Mouse (Mus musculus) CH12.LX (cell line): ENCODE measurements around the gene Dennd2a. TPM values are rescaled to one million over a fixed set of nuclear protein-coding genes. Genes with fewer than 3 reads are reported as not detected.

Experiments used
- DNase-seq: peaks from one replicate; pipeline ENCODE4 v3.0.0-alpha.2; 2013; ENCODE audit errors: extremely low read depth
- H3K27ac ChIP-seq: 2 replicates; pipeline ENCODE4 v1.5.1; 2012; ENCODE audit warnings: low read depth, mild to moderate bottlenecking, control low read depth, moderate library complexity; ENCODE audit not compliant: insufficient read depth
- H3K27me3 ChIP-seq: replicated peaks from 2 replicates; pipeline ENCODE3; 2012; ENCODE audit warnings: inconsistent platforms
- H3K36me3 ChIP-seq, 2 experiments: replicated peaks in 1 of 2; 2 replicates each; pipeline versions ENCODE3 to v1.6.1; 2012; ENCODE audit warnings: inconsistent platforms in 1 of 2, low read length in 1 of 2, mild to moderate bottlenecking in 1 of 2, mixed read lengths in 1 of 2, moderate library complexity in 1 of 2; ENCODE audit not compliant: control insufficient read depth in 1 of 2, insufficient read depth in 1 of 2
- H3K4me1 ChIP-seq, 2 experiments: 2 replicates each; pipeline ENCODE4 v1.6.1; 2012; ENCODE audit warnings: inconsistent platforms in 1 of 2, moderate library complexity in 1 of 2; ENCODE audit not compliant: insufficient read depth in 2 of 2, control insufficient read depth in 1 of 2
- H3K4me2 ChIP-seq: 2 replicates; pipeline ENCODE4 v1.6.1; 2012; ENCODE audit warnings: low read depth, mild to moderate bottlenecking, control low read depth; ENCODE audit not compliant: poor library complexity, insufficient read depth, severe bottlenecking
- H3K4me3 ChIP-seq, 3 experiments: fragments of 150-350 bp in 1 of 3; sonication (generic) in 1 of 3; replicated peaks in 1 of 3; 2 replicates each; pipeline versions ENCODE3 to v1.5.1; 2011 to 2012; ENCODE audit warnings: low read depth in 2 of 3, low read length in 2 of 3, mild to moderate bottlenecking in 2 of 3, moderate library complexity in 2 of 3, control low read depth in 1 of 3, improper control_type of control experiment in 1 of 3, inconsistent platforms in 1 of 3, mixed read lengths in 1 of 3; ENCODE audit not compliant: poor library complexity in 1 of 3
- H3K79me2 ChIP-seq: replicated peaks from 2 replicates; pipeline ENCODE4 v1.6.1; 2012; ENCODE audit warnings: mild to moderate bottlenecking, moderate library complexity; ENCODE audit not compliant: control insufficient read depth, poor library complexity, insufficient read depth, severe bottlenecking; ENCODE audit errors: extremely low read depth
- H3K9ac ChIP-seq: 2 replicates; pipeline ENCODE4 v1.6.1; 2012; ENCODE audit warnings: low read depth, mild to moderate bottlenecking, control low read depth, moderate library complexity; ENCODE audit not compliant: insufficient read depth
- H3K9me3 ChIP-seq: replicated peaks from 2 replicates; pipeline ENCODE3; 2012; ENCODE audit warnings: low read length, inconsistent platforms, mixed read lengths
- BHLHE40 ChIP-seq: IDR thresholded peaks from 2 replicates; pipeline ENCODE4 v1.6.1; 2011; ENCODE audit warnings: mild to moderate bottlenecking, low read depth, low read length, improper control_type of control experiment
- CHD2 ChIP-seq: IDR thresholded peaks from 2 replicates; pipeline ENCODE4 v1.6.1; 2011; ENCODE audit warnings: low read length, improper control_type of control experiment
- CTCF ChIP-seq, 2 experiments: IDR thresholded peaks in 1 of 2; conservative IDR thresholded peaks in 1 of 2; 2 replicates each; pipeline ENCODE4 v1.5.1; 2011 to 2012; ENCODE audit warnings: low read depth in 2 of 2, low read length in 2 of 2, improper control_type of control experiment in 1 of 2, inconsistent platforms in 1 of 2, mild to moderate bottlenecking in 1 of 2, moderate library complexity in 1 of 2
- E2F4 ChIP-seq: IDR thresholded peaks from 2 replicates; pipeline ENCODE4 v1.6.1; 2011; ENCODE audit warnings: low read depth, low read length, improper control_type of control experiment; ENCODE audit not compliant: insufficient replicate concordance
- ELF1 ChIP-seq: IDR thresholded peaks from 2 replicates; pipeline ENCODE4 v1.6.1; 2014; ENCODE audit warnings: low read depth, mild to moderate bottlenecking, inconsistent platforms, low read length, improper control_type of control experiment
- EP300 ChIP-seq: IDR thresholded peaks from 2 replicates; pipeline ENCODE4 v1.6.1; 2011; ENCODE audit warnings: low read length, improper control_type of control experiment
- HCFC1 ChIP-seq: IDR thresholded peaks from 2 replicates; pipeline ENCODE4 v1.6.1; 2012; ENCODE audit warnings: low read depth, mild to moderate bottlenecking, inconsistent platforms, low read length, improper control_type of control experiment
- IRF4 ChIP-seq: IDR thresholded peaks from 2 replicates; pipeline ENCODE4 v1.6.1; 2014; ENCODE audit warnings: low read depth, mild to moderate bottlenecking, inconsistent platforms, low read length, improper control_type of control experiment
- JUN ChIP-seq: IDR thresholded peaks from 2 replicates; pipeline ENCODE4 v1.6.1; 2011; ENCODE audit warnings: low read depth, mild to moderate bottlenecking, low read length, improper control_type of control experiment, moderate library complexity; ENCODE audit not compliant: insufficient read depth
- JUND ChIP-seq: conservative IDR thresholded peaks from 2 replicates; pipeline ENCODE4 v1.6.1; 2011; ENCODE audit warnings: low read depth, low read length, improper control_type of control experiment
- KAT2A ChIP-seq: IDR thresholded peaks from 2 replicates; pipeline ENCODE4 v1.6.1; 2012; ENCODE audit warnings: low read length, improper control_type of control experiment, inconsistent platforms; ENCODE audit not compliant: insufficient replicate concordance
- MAFK ChIP-seq: IDR thresholded peaks from 2 replicates; pipeline ENCODE4 v1.6.1; 2011; ENCODE audit warnings: low read length, improper control_type of control experiment; ENCODE audit not compliant: insufficient replicate concordance
- MXI1 ChIP-seq: IDR thresholded peaks from 2 replicates; pipeline ENCODE4 v1.6.1; 2011; ENCODE audit warnings: mild to moderate bottlenecking, low read depth, low read length, improper control_type of control experiment
- MYC ChIP-seq: IDR thresholded peaks from 2 replicates; pipeline ENCODE4 v1.6.1; 2011; ENCODE audit warnings: low read depth, mild to moderate bottlenecking, improper control_type of control experiment, low read length
- NELFE ChIP-seq: IDR thresholded peaks from 2 replicates; pipeline ENCODE4 v1.6.1; 2011; ENCODE audit warnings: low read depth, low read length, improper control_type of control experiment
- NRF1 ChIP-seq: IDR thresholded peaks from 2 replicates; pipeline ENCODE4 v1.6.1; 2014; ENCODE audit warnings: low read depth, mild to moderate bottlenecking, inconsistent platforms, low read length, improper control_type of control experiment, moderate library complexity
- RAD21 ChIP-seq: IDR thresholded peaks from 2 replicates; pipeline ENCODE4 v1.6.1; 2011; ENCODE audit warnings: low read depth, mild to moderate bottlenecking, low read length, improper control_type of control experiment, moderate library complexity
- SIN3A ChIP-seq: IDR thresholded peaks from 2 replicates; pipeline ENCODE4 v1.6.1; 2012; ENCODE audit warnings: low read length, improper control_type of control experiment, inconsistent platforms
- SMC3 ChIP-seq: IDR thresholded peaks from 2 replicates; pipeline ENCODE4 v1.6.1; 2011; ENCODE audit warnings: low read depth, low read length, improper control_type of control experiment
- TBP ChIP-seq: conservative IDR thresholded peaks from 2 replicates; pipeline ENCODE4 v1.6.1; 2011; ENCODE audit warnings: low read depth, low read length, improper control_type of control experiment
- TCF12 ChIP-seq: IDR thresholded peaks from 2 replicates; pipeline ENCODE4 v1.6.1; 2014; ENCODE audit warnings: low read depth, mild to moderate bottlenecking, inconsistent platforms, low read length, improper control_type of control experiment
- UBTF ChIP-seq: IDR thresholded peaks from 2 replicates; pipeline ENCODE4 v1.6.1; 2012; ENCODE audit warnings: low read depth, mild to moderate bottlenecking, inconsistent platforms, low read length, improper control_type of control experiment, moderate library complexity
- USF1 ChIP-seq: IDR thresholded peaks from 2 replicates; pipeline ENCODE4 v1.6.1; 2014; ENCODE audit warnings: low read depth, mild to moderate bottlenecking, inconsistent platforms, low read length, improper control_type of control experiment
- USF2 ChIP-seq: conservative IDR thresholded peaks from 2 replicates; pipeline ENCODE4 v1.6.1; 2011; ENCODE audit warnings: low read depth, low read length, improper control_type of control experiment
- ZC3H11A ChIP-seq: IDR thresholded peaks from 2 replicates; pipeline ENCODE4 v1.6.1; 2012; ENCODE audit warnings: low read depth, mild to moderate bottlenecking, inconsistent platforms, low read length, improper control_type of control experiment
- ZMIZ1 ChIP-seq: IDR thresholded peaks from 2 replicates; pipeline ENCODE4 v1.6.1; 2012; ENCODE audit warnings: low read depth, mild to moderate bottlenecking, inconsistent platforms, low read length, improper control_type of control experiment
- ZNF384 ChIP-seq: IDR thresholded peaks from 2 replicates; pipeline ENCODE4 v1.6.1; 2012; ENCODE audit warnings: low read depth, low read length, improper control_type of control experiment, inconsistent platforms
- dilution Hi-C: fragments of 300-500 bp; cut with MboI; formaldehyde crosslinking; loops from 2 replicates; pipeline ENCODE4 v1.14.3; 2020; ENCODE audit warnings: low sequenced_read_pairs; ENCODE audit not compliant: extremely low pct_unique_long_range_greater_than_20kb, extremely low pct_ligation_motif_present
- in situ Hi-C: fragments of 300-500 bp; cut with MboI; formaldehyde crosslinking; loops from 3 replicates; pipeline ENCODE4 v1.14.3; 2019; ENCODE audit warnings: low sequenced_read_pairs, low pct_ligation_motif_present, low pct_unique_long_range_greater_than_20kb, mixed read lengths
- polyA plus RNA-seq: library from polyadenylated mRNA; unstranded; fragments of >175 nt; gene quantifications from 2 replicates; pipeline ENCODE4 v1.2.1, GENCODE M21; 2012; ENCODE audit warnings: low read depth; ENCODE audit not compliant: insufficient read length
- total RNA-seq, 2 experiments: library from RNA; depleted of rRNA; stranded (reverse); fragments of 300-350 nt in 1 of 2; fragments of >200 nt in 1 of 2; gene quantifications; 2 replicates each; pipeline ENCODE4 v1.2.3; 2012 to 2014

The Dennd2a gene
- total and polyA plus RNA-seq, 3 experiments = 3.7 to 10.6 (median 9.1) TPM

DNA sequence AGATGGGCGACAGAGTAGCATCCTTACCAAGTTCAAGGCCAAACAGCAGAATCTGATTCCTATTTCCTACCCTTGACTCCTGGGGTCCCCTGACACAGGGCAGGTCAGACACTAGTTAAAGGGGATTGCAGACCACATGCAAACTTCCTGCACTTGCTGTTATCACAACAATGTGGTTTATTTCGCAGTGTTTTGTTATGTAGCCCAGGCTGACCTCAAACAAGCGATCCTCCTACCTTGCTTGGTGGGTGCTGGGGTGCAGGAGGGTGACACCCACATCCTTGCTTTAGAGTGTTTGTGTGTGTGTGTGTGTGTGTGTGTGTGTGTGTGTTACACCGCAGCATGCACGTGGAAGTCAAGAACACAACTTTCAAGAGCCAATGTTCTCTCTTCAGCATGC is 88.2 kb downstream of the Dennd2a start:
- no peak overlapping the region for H3K4me3 ChIP-seq
- DNase-seq = no peak
- H3K4me2 ChIP-seq = no peak overlapping the region
- in situ Hi-C loops = loop anchor here (5.0 to 10.0 kb wide), 2 partner anchors 98 to 315 kb away; no protein-coding TSS in a partner anchor
- no peaks in the 10 kb centered on the region for H3K79me2 ChIP-seq
- no peaks in the 10 kb centered on the region for H3K9me3 ChIP-seq
- no peak for TF ChIP-seq UBTF
- no peak for TF ChIP-seq CHD2
- no peak for TF ChIP-seq USF1
- no peak for TF ChIP-seq RAD21
- no peak for TF ChIP-seq ZMIZ1
- no peak for TF ChIP-seq NELFE
- TF ChIP-seq NRF1 = no peak
- TF ChIP-seq MAFK = no peak
- no peak for TF ChIP-seq EP300
- TF ChIP-seq USF2 = no peak
- no peak for TF ChIP-seq MXI1
- no peak for TF ChIP-seq IRF4
- TF ChIP-seq SIN3A = no peak
- TF ChIP-seq TCF12 = no peak
- TF ChIP-seq BHLHE40 = no peak
- no peak for TF ChIP-seq CTCF (conservative IDR thresholded peaks at IDR 0.05 in 1 of 2, IDR thresholded peaks at IDR 0.05 in 1 of 2; ENCODE audit: low read depth in 2 of 2, low read length in 2 of 2)
- no peak for TF ChIP-seq ZC3H11A
- TF ChIP-seq TBP = no peak
- TF ChIP-seq JUND = no peak
- TF ChIP-seq HCFC1 = no peak
- H3K4me1 ChIP-seq = peaks cover 0 to 15% of the 10 kb centered on the region in 2 experiments; a peak in 2 of 4 replicates
- no peak overlapping the region for H3K9ac ChIP-seq
- H3K27ac ChIP-seq = no peak overlapping the region
- dilution Hi-C loops = loop anchor here (25.0 kb wide), 1 partner anchor 93 kb away; the partner anchor contains the start of genes Adck2 and Dennd2a
- H3K27me3 ChIP-seq = no peaks in the 10 kb centered on the region
- H3K36me3 ChIP-seq = peaks cover 29 to 59% of the 10 kb centered on the region in 2 experiments

- Histone ChIP-seq H3K27me3 (no peaks in the 10 kb centered on the region), H3K9me3 (peaks cover 2% of the 10 kb centered on the region), H3K79me2 (no peaks in the 10 kb centered on the region), H3K4me3 (no peak overlapping the region), H3K4me1 (peaks cover 0 to 6% of the 10 kb centered on the region in 2 experiments; a peak in 2 of 4 replicates), H3K4me2 (no peak overlapping the region), H3K9ac (no peak overlapping the region), H3K27ac (no peak overlapping the region), H3K36me3 (peaks cover 13 to 43% of the 10 kb centered on the region in 2 experiments)
- TF ChIP-seq ZC3H11A (peak; percentile 81), USF2 (no peak), MYC (peak; percentile 70; the same call in 1 of the 2 replicates), ZNF384 (peak; percentile 92), HCFC1 (no peak), SIN3A (peak; percentile 37; the same call in 1 of the 2 replicates), EP300 (no peak), IRF4 (no peak), JUN (no peak), ELF1 (peak; percentile 62), CHD2 (peak; percentile 46; the same call in 1 of the 2 replicates), MAFK (no peak), E2F4 (no peak), RAD21 (peak; percentile 78), KAT2A (no peak), NELFE (peak; percentile 41; the same call in 1 of the 2 replicates), CTCF (conservative IDR thresholded peaks at IDR 0.05 in 1 of 2, IDR thresholded peaks at IDR 0.05 in 1 of 2; ENCODE audit: low read depth in 2 of 2, low read length in 2 of 2) (peak; percentile 58 to 88), SMC3 (peak; percentile 92)
- peak; percentile 75 for DNase-seq
- dilution Hi-C loops = loop anchor here (25.0 kb wide), 1 partner anchor 99 kb away; the partner anchor contains the start of genes Adck2 and Dennd2a
- in situ Hi-C loops = loop anchor here (10.0 kb wide), 1 partner anchor 322 kb away; no protein-coding TSS in a partner anchor
Observed at GRCm38 (mm10) chr6:39462621-39463538, 94.8 kb downstream of the Dennd2a start.
